In genomic region chr5:111860436-111860835, GRCm38 (mm10) we compare ENCODE assay signal across 15 mouse cellular contexts.
"Had no signal": no experiment of that assay in that cellular context is flagged by ENCODE, and none has a peak within 500 bp of the region (broad histone marks: within the 10 kb centered on the region; RNA-seq: fewer than 3 reads in every experiment).

No protein-coding gene starts in this region.

- DNase-seq: retina, postnatal 1 day; right cerebral cortex, adult 18-20 months; right cerebral cortex, postnatal 14 days; right cerebral cortex, postnatal 25 days; right cerebral cortex, postnatal 4 days; spleen, adult 18-20 months; thymus, adult 18-20 months; thymus, adult 2 months; thymus, postnatal 14 days; thymus, postnatal 25 days; thymus, postnatal 36 days; thymus, postnatal 4 days had no signal

- H3K36me3 ChIP-seq: neural tube, embryonic 15.5 days; stomach, embryonic 15.5 days had no signal

- H3K9ac ChIP-seq: neural tube, embryonic 15.5 days; stomach, embryonic 15.5 days had no signal

- H3K9me3 ChIP-seq: neural tube, embryonic 15.5 days; stomach, embryonic 15.5 days had no signal

- H3K4me3 ChIP-seq: neural tube, embryonic 15.5 days; stomach, embryonic 15.5 days had no signal

- H3K27me3 ChIP-seq: stomach, embryonic 15.5 days had no signal

- H3K4me2 ChIP-seq: neural tube, embryonic 15.5 days; stomach, embryonic 15.5 days had no signal

- H3K27ac ChIP-seq: neural tube, embryonic 15.5 days; stomach, embryonic 15.5 days; stomach, postnatal 0 days had no signal
